Mouse (Mus musculus) intestine, embryonic 16.5 days (tissue): Measurements from ENCODE around the gene Cox6a1. TPM values are rescaled to one million over a fixed set of nuclear protein-coding genes. Genes with fewer than 3 reads are reported as not detected.

ENCODE experiments used
- ATAC-seq: fragments of 200-750 bp; cut with Nextera tagmentation; 2 replicates; pipeline ENCODE4 v1.8.0; 2017; ENCODE audit warnings: moderate TSS enrichment, moderate library complexity
- H3K27ac ChIP-seq: fragments of 300-500 bp; sonication (generic); 2 replicates; pipeline ENCODE4 v1.5.1; 2014; ENCODE audit warnings: mild to moderate bottlenecking, low read length
- H3K27me3 ChIP-seq: fragments of 300-500 bp; sonication (generic); replicated peaks from 2 replicates; pipeline ENCODE4 v1.6.1; 2014; ENCODE audit warnings: low read length, control low read depth, mixed read lengths; ENCODE audit not compliant: control insufficient read depth, insufficient read depth
- H3K36me3 ChIP-seq: fragments of 300-500 bp; sonication (generic); 2 replicates; pipeline ENCODE4 v1.6.1; 2014; ENCODE audit warnings: low read length, control low read depth; ENCODE audit not compliant: control insufficient read depth, insufficient read depth
- H3K4me1 ChIP-seq: fragments of 300-500 bp; sonication (generic); 2 replicates; pipeline ENCODE4 v1.6.1; 2014; ENCODE audit warnings: low read length, control low read depth, mixed read lengths; ENCODE audit not compliant: control insufficient read depth, insufficient read depth
- H3K4me2 ChIP-seq: fragments of 300-500 bp; sonication (generic); 2 replicates; pipeline ENCODE4 v1.6.1; 2014; ENCODE audit warnings: low read depth, low read length, control low read depth
- H3K4me3 ChIP-seq: fragments of 300-500 bp; sonication (generic); 2 replicates; pipeline ENCODE4 v1.5.1; 2014; ENCODE audit warnings: mild to moderate bottlenecking, low read length
- H3K9ac ChIP-seq: fragments of 300-500 bp; sonication (generic); 2 replicates; pipeline ENCODE4 v1.6.1; 2014; ENCODE audit warnings: low read depth, low read length
- H3K9me3 ChIP-seq: fragments of 300-500 bp; sonication (generic); 2 replicates; pipeline ENCODE4 v1.6.1; 2016; ENCODE audit warnings: low read length, control low read depth; ENCODE audit not compliant: control insufficient read depth
- WGBS: fragments of 180-500 bp; shearing (Covaris S2); extraction: QIAGEN DNeasy Blood & Tissue Kit; methylation state at CpG from one replicate; pipeline ENCODE4 v1.1.7; 2014; 5-methylcytosine and 5-hydroxymethylcytosine counted together
- polyA plus RNA-seq: library from polyadenylated mRNA; unstranded; fragments of >200 nt; fragmentation: Nextera tagmentation; extraction: Ambion mirVana; gene quantifications from 2 replicates; pipeline ENCODE4 v1.2.1, GENCODE M21; 2015

Gene Cox6a1
- polyA plus RNA-seq, 1 experiment from 2014 or later = 1,462 TPM

- no peaks in the 10 kb centered on the region for H3K9me3 ChIP-seq
- no peaks in the 10 kb centered on the region for H3K27me3 ChIP-seq
- no peak for ATAC-seq
- no peaks in the 10 kb centered on the region for H3K4me1 ChIP-seq
- H3K4me2 ChIP-seq = no peak overlapping the region
- no peak overlapping the region for H3K4me3 ChIP-seq
- H3K27ac ChIP-seq = no peak overlapping the region
- H3K36me3 ChIP-seq = no peaks in the 10 kb centered on the region
- no peak overlapping the region for H3K9ac ChIP-seq
- WGBS = 38% methylated on average over 13 of the region's 13 CpGs
Observed at GRCm38 (mm10) chr5:115355070-115355469, 6.3 kb upstream of the Cox6a1 start.

GRCm38 (mm10) chr5:115351348-115351747, 2.6 kb upstream of the Cox6a1 start:
- no peak overlapping the region for H3K9ac ChIP-seq
- H3K27me3 ChIP-seq = no peaks in the 10 kb centered on the region
- ATAC-seq = no peak
- no peaks in the 10 kb centered on the region for H3K9me3 ChIP-seq
- peaks cover 10% of the 10 kb centered on the region; the same call in 1 of the 2 replicates for H3K4me1 ChIP-seq
- no peak overlapping the region for H3K4me2 ChIP-seq
- H3K4me3 ChIP-seq = no peak overlapping the region
- H3K36me3 ChIP-seq = no peaks in the 10 kb centered on the region
- WGBS = 80% methylated on average over 5 of the region's 5 CpGs
- H3K27ac ChIP-seq = no peak overlapping the region

GRCm38 (mm10) chr5:115349225-115349555, 409 bp upstream of the Cox6a1 start:
- WGBS = 1% methylated on average over 18 of the region's 18 CpGs
- no peaks in the 10 kb centered on the region for H3K9me3 ChIP-seq
- peak overlapping the region; percentile 71 for H3K9ac ChIP-seq
- peak; percentile 57 for ATAC-seq
- peak overlapping the region; percentile 94 for H3K4me3 ChIP-seq
- H3K36me3 ChIP-seq = peaks cover 12% of the 10 kb centered on the region; the same call in 1 of the 2 replicates
- H3K4me2 ChIP-seq = peak overlapping the region; percentile 88
- peak overlapping the region; percentile 84 for H3K27ac ChIP-seq
- peaks cover 10% of the 10 kb centered on the region; the same call in 1 of the 2 replicates for H3K4me1 ChIP-seq
- no peaks in the 10 kb centered on the region for H3K27me3 ChIP-seq

- Histone ChIP-seq H3K4me2 (peak overlapping the region; percentile 70), H3K9ac (peak overlapping the region; percentile 90), H3K4me3 (peak overlapping the region; percentile 94), H3K9me3 (no peaks in the 10 kb centered on the region), H3K4me1 (peaks cover 10% of the 10 kb centered on the region; the same call in 1 of the 2 replicates), H3K27me3 (no peaks in the 10 kb centered on the region), H3K27ac (no peak overlapping the region), H3K36me3 (peaks cover 17% of the 10 kb centered on the region)
- 2% methylated on average over 5 of the region's 5 CpGs for WGBS
- ATAC-seq = peak; percentile 66
Observed at GRCm38 (mm10) chr5:115347564-115347963, 1.2 kb downstream of the Cox6a1 start.

GRCm38 (mm10) chr5:115341314-115342165, 7.2 kb downstream of the Cox6a1 start:
- ATAC-seq = peak; percentile 50
- WGBS = 11% methylated on average over 36 of the region's 36 CpGs

GRCm38 (mm10) chr5:115340577-115341313, 8.0 kb downstream of the Cox6a1 start, which contains the start of the genes Gatc and Triap1:
Gatc (minus strand) TSS chr5:115341178.
Triap1 (plus strand) TSS chr5:115341225.
- peak within 1 kb of the TSS; percentile 94 for H3K4me3 ChIP-seq
- peak within 1 kb of the TSS; percentile 96 for H3K9ac ChIP-seq
- H3K27ac ChIP-seq = peak within 1 kb of the TSS; percentile 87
- WGBS = under 1% methylated on average over 62 of the region's 62 CpGs
- H3K36me3 ChIP-seq = peaks cover 20% of the 10 kb centered on the region
- peaks cover 10% of the 10 kb centered on the region for H3K4me1 ChIP-seq
- ATAC-seq = peak; percentile 94
- peak within 1 kb of the TSS; percentile 73 for H3K4me2 ChIP-seq
- no peaks in the 10 kb centered on the region for H3K27me3 ChIP-seq
- no peaks in the 10 kb centered on the region for H3K9me3 ChIP-seq

More at GRCm38 (mm10) chr5:115341314-115342165, 7.2 kb downstream of the Cox6a1 start:
- no peaks in the 10 kb centered on the region for H3K9me3 ChIP-seq
- H3K27ac ChIP-seq = peak overlapping the region; percentile 60
- H3K9ac ChIP-seq = peak overlapping the region; percentile 96
- peaks cover 10% of the 10 kb centered on the region for H3K4me1 ChIP-seq
- peak overlapping the region; percentile 94 for H3K4me3 ChIP-seq
- H3K4me2 ChIP-seq = peak overlapping the region; percentile 73
- no peaks in the 10 kb centered on the region for H3K27me3 ChIP-seq
- H3K36me3 ChIP-seq = peaks cover 20% of the 10 kb centered on the region

GRCm38 (mm10) chr5:115340007-115340406, 8.8 kb downstream of the Cox6a1 start:
- Histone ChIP-seq H3K36me3 (peaks cover 19% of the 10 kb centered on the region), H3K4me3 (peak overlapping the region; percentile 94), H3K9ac (peak overlapping the region; percentile 34; the same call in 1 of the 2 replicates), H3K27me3 (no peaks in the 10 kb centered on the region), H3K4me2 (peak overlapping the region; percentile 73), H3K4me1 (peaks cover 10% of the 10 kb centered on the region), H3K27ac (no peak overlapping the region), H3K9me3 (no peaks in the 10 kb centered on the region)
- ATAC-seq = no peak
- WGBS = 22% methylated on average over 7 of the region's 7 CpGs

DNA sequence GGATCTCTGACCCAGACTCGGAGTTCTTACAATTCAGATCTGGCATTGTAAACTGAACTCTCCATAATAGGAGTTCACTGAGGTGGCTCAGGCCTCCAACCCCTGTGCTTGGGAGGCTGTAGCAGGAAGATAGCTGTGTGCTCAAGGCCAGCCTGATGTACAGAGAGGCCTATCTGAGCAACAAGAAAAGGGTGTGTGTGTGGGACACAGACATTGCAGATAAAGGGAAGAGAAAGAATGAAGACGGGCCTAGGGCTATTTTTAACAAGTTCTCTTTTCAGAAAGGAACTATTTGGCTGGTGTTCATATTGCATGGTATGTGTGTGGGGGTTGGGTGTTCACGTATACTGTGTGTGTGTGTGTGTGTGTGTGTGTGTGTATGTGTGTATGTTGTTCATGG, 15.2 kb downstream of the Cox6a1 start:
- Histone ChIP-seq H3K4me1 (peaks cover 3% of the 10 kb centered on the region), H3K9ac (no peak overlapping the region), H3K4me2 (no peak overlapping the region), H3K27me3 (no peaks in the 10 kb centered on the region), H3K4me3 (no peak overlapping the region), H3K36me3 (peaks cover 32% of the 10 kb centered on the region), H3K27ac (no peak overlapping the region), H3K9me3 (no peaks in the 10 kb centered on the region)
- WGBS = 90% methylated on average over 3 of the region's 3 CpGs
- 0 out of 2 replicates have a peak, but pooled peaks have one; percentile 45 for ATAC-seq

- H3K27me3 ChIP-seq = no peaks in the 10 kb centered on the region
- no peak overlapping the region for H3K4me3 ChIP-seq
- H3K9me3 ChIP-seq = no peaks in the 10 kb centered on the region
- no peak overlapping the region for H3K27ac ChIP-seq
- peaks cover 11% of the 10 kb centered on the region for H3K4me1 ChIP-seq
- H3K9ac ChIP-seq = no peak overlapping the region
- no peak overlapping the region for H3K4me2 ChIP-seq
- 83% methylated on average over 9 of the region's 9 CpGs for WGBS
- ATAC-seq = no peak
- H3K36me3 ChIP-seq = peaks cover 29% of the 10 kb centered on the region
Observed at GRCm38 (mm10) chr5:115330955-115331354, 17.8 kb downstream of the Cox6a1 start.
